Mouse (Mus musculus): ENCODE results near the gene Numbl. TPM values are rescaled to one million over a fixed set of nuclear protein-coding genes. Genes with fewer than 3 reads are reported as not detected.

The Numbl gene
- polyA plus RNA-seq, 1 experiment = 6.0 TPM

DNA sequence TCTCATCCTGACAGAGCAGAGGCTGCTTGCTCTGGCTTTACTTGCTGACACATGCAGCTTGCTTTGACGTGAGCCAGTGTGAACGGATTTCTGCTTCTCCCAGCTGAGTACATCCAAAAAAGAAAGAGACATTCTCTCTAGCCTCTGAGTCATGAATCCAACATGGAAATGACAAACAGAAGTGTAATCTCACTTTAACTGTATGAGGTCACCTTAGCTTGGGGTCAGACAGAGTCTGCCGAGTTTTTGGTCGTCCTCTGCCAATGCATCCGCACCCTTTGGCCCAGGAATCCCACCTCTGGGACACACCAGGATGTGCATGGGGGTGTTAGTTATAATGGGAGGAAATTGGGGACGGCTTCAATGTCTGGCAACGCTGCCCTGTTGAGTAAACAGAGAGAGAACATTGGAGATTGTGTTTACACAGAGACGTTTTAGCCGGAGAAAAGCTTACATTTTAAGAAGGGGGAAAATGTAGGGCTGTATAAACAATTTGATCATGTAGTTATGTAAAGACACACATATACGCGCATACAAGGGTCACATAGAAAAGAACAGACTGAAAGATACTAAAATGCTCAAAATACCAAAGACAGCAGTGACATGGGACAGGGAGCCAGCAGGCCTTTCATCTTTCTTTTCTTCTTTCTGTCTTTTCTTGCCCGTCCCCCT is 33.7 kb downstream of the Numbl start:
- H3K27ac ChIP-seq (ENCODE audit: insufficient read depth, low read depth, low read length) = peak overlapping the region; percentile 52; the same call in 1 of the 2 replicates
- no peaks in the 10 kb centered on the region for H3K4me1 ChIP-seq (ENCODE audit: control insufficient read depth, insufficient read depth, low read length)
- TF ChIP-seq CTCF (conservative IDR thresholded peaks at IDR 0.05; ENCODE audit: insufficient read depth, insufficient read length, low read depth, low read length) (no peak), POLR2A (IDR thresholded peaks at IDR 0.05; ENCODE audit: low read depth, low read length) (no peak)
- DNase-seq = peak; percentile 46
- H3K36me3 ChIP-seq (ENCODE audit: control insufficient read depth, insufficient read depth, low read length) = no peaks in the 10 kb centered on the region
- 41% methylated on average over 12 of the region's 12 CpGs for WGBS
- H3K27me3 ChIP-seq (replicated peaks; ENCODE audit: control insufficient read depth, insufficient read depth, low read length) = no peaks in the 10 kb centered on the region
- H3K4me3 ChIP-seq (ENCODE audit: insufficient read depth, low read depth, low read length) = no peak overlapping the region

DNA sequence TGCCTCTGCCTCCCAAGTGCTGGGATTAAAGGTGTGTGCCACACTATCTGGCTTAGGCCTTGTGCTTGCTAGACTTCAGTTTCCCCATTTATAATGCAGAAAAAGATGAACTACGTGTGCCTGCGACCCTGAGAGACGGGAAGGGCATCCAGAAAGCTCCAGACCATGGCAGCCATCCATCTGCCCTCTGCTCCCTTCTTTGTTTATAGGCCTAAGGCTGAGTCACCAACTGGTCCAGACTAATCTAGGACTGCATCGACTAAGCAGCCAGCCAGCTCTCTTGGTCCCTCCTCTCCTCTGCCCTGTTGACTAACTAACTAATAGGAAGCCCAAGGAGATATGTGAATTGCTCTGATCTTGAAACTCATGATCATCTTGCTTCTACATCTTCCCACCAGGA is 37.7 kb downstream of the Numbl start:
- whole genome bisulfite sequencing = 24% methylated on average over 4 of the region's 4 CpGs
- DNase-seq = peak; percentile 47
- H3K27ac ChIP-seq (ENCODE audit: insufficient read depth, low read depth, low read length) = no peak overlapping the region
- no peak overlapping the region for H3K4me3 ChIP-seq (ENCODE audit: insufficient read depth, low read depth, low read length)
- TF ChIP-seq POLR2A (IDR thresholded peaks at IDR 0.05; ENCODE audit: low read depth, low read length) (no peak), CTCF (conservative IDR thresholded peaks at IDR 0.05; ENCODE audit: insufficient read depth, insufficient read length, low read depth, low read length) (no peak)
- H3K36me3 ChIP-seq (ENCODE audit: control insufficient read depth, insufficient read depth, low read length) = no peaks in the 10 kb centered on the region
- no peaks in the 10 kb centered on the region for H3K27me3 ChIP-seq (replicated peaks; ENCODE audit: control insufficient read depth, insufficient read depth, low read length)
- no peaks in the 10 kb centered on the region for H3K4me1 ChIP-seq (ENCODE audit: control insufficient read depth, insufficient read depth, low read length)

DNA sequence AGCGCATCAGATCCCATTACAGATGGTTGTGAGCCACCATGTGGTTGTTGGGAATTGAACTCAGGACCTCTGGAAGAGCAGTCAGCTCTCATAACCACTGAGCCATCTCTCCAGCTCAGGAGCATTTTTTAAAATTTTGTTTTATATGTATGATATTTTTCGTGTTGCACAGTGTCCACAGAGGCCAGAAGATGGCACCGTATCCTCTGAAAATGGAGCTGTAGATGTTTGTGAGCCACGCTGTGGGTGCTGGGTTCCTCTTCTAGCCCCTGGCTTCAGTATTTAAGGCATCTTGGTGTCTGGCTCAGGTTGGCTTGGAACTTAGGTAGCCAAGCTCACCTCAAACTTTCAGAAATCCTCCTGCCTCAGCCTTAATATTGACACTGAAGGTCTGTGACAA is 38.3 kb downstream of the Numbl start:
- TF ChIP-seq CTCF (conservative IDR thresholded peaks at IDR 0.05; ENCODE audit: insufficient read depth, insufficient read length, low read depth, low read length) (no peak), POLR2A (IDR thresholded peaks at IDR 0.05; ENCODE audit: low read depth, low read length) (no peak)
- no peaks in the 10 kb centered on the region for H3K4me1 ChIP-seq (ENCODE audit: control insufficient read depth, insufficient read depth, low read length)
- H3K27me3 ChIP-seq (replicated peaks; ENCODE audit: control insufficient read depth, insufficient read depth, low read length) = no peaks in the 10 kb centered on the region
- no peak overlapping the region for H3K4me3 ChIP-seq (ENCODE audit: insufficient read depth, low read depth, low read length)
- H3K36me3 ChIP-seq (ENCODE audit: control insufficient read depth, insufficient read depth, low read length) = no peaks in the 10 kb centered on the region
- no peak for DNase-seq
- 90% methylated on average over 4 of the region's 4 CpGs for WGBS
- H3K27ac ChIP-seq (ENCODE audit: insufficient read depth, low read depth, low read length) = no peak overlapping the region

DNA sequence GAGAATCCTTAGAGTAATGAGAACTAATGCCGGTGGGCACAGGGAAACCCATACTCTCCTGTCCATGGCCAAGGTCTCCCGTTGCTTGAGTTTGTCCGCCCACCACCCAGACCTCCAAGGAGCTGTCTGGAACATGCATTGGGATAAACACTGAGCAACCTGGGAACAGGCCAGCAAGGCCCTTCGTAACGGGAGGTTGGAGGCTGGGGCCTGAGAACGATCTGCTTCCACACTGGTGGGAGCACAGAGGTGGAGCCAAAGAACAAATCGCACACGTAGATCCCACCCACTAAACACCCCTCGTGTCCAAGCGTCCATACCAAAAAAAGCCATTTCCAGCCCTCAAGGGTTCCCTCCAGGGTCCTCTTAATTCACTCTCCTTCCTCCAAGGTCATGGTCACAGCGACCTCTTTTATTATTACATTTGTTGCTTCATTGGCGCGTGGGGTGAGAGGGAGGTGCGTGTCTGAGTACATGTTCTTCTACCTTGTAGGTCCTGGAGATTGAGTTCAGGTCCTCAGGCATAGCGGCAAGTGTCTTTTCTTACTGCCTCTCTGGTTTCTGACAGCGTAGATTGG is 39.9 kb downstream of the Numbl start:
- Histone ChIP-seq H3K4me3 (ENCODE audit: insufficient read depth, low read depth, low read length) (no peak overlapping the region), H3K27ac (ENCODE audit: insufficient read depth, low read depth, low read length) (no peak overlapping the region), H3K4me1 (ENCODE audit: control insufficient read depth, insufficient read depth, low read length) (no peaks in the 10 kb centered on the region), H3K27me3 (replicated peaks; ENCODE audit: control insufficient read depth, insufficient read depth, low read length) (no peaks in the 10 kb centered on the region), H3K36me3 (ENCODE audit: control insufficient read depth, insufficient read depth, low read length) (no peaks in the 10 kb centered on the region)
- no peak for DNase-seq
- 69% methylated on average over 16 of the region's 16 CpGs for WGBS
- TF ChIP-seq POLR2A (IDR thresholded peaks at IDR 0.05; ENCODE audit: low read depth, low read length) (no peak), CTCF (conservative IDR thresholded peaks at IDR 0.05; ENCODE audit: insufficient read depth, insufficient read length, low read depth, low read length) (no peak)

DNA sequence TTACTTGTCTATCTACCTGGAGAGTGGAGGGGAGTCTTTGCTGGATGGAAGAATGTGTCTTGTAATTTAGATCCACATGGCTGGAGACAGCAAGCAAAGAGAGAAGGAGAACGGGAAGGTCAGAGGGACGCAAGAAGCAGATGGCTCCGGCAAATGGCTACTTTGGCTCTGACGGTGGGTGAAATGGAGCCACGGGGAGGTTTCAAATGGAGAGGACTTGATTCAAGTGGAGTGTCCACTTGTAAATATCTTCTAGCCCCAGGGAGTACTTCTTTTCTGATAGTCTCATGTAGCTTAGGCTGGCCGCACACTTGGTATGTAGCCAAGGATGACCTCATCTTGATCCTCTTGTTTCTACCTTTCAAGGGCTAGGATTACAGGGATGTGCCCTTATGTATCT is 40.6 kb downstream of the Numbl start:
- no peak for DNase-seq
- H3K4me1 ChIP-seq (ENCODE audit: control insufficient read depth, insufficient read depth, low read length) = no peaks in the 10 kb centered on the region
- no peak overlapping the region for H3K4me3 ChIP-seq (ENCODE audit: insufficient read depth, low read depth, low read length)
- H3K27ac ChIP-seq (ENCODE audit: insufficient read depth, low read depth, low read length) = no peak overlapping the region
- WGBS = 72% methylated on average over 6 of the region's 6 CpGs
- H3K36me3 ChIP-seq (ENCODE audit: control insufficient read depth, insufficient read depth, low read length) = no peaks in the 10 kb centered on the region
- H3K27me3 ChIP-seq (replicated peaks; ENCODE audit: control insufficient read depth, insufficient read depth, low read length) = no peaks in the 10 kb centered on the region
- TF ChIP-seq CTCF (conservative IDR thresholded peaks at IDR 0.05; ENCODE audit: insufficient read depth, insufficient read length, low read depth, low read length) (no peak), POLR2A (IDR thresholded peaks at IDR 0.05; ENCODE audit: low read depth, low read length) (no peak)

DNA sequence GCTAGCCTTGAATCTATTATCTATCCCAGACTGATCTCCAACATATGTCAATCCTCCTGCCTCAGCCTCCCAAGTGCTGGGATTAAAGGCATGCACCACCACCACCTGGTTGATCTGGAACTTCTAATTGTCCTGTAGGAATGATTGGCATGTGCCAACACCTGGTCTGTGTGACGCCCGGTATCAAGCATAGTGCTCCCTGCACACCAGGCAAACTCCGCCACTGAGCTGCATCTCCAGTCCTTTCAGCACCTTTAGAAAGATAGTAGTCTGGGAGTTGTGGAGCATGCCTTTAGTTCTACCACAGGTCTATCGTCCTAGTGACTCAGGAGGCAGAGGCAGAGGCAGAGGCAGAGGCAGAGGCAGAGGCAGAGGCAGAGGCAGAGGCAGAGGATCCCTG is 42.1 kb downstream of the Numbl start:
- no peak for TF ChIP-seq CTCF (conservative IDR thresholded peaks at IDR 0.05; ENCODE audit: insufficient read depth, insufficient read length, low read depth, low read length)
- no peak for TF ChIP-seq POLR2A (IDR thresholded peaks at IDR 0.05; ENCODE audit: low read depth, low read length)
- WGBS = 83% methylated on average over 4 of the region's 4 CpGs
- Histone ChIP-seq H3K4me3 (ENCODE audit: insufficient read depth, low read depth, low read length) (no peak overlapping the region), H3K4me1 (ENCODE audit: control insufficient read depth, insufficient read depth, low read length) (no peaks in the 10 kb centered on the region), H3K27ac (ENCODE audit: insufficient read depth, low read depth, low read length) (no peak overlapping the region), H3K36me3 (ENCODE audit: control insufficient read depth, insufficient read depth, low read length) (no peaks in the 10 kb centered on the region), H3K27me3 (replicated peaks; ENCODE audit: control insufficient read depth, insufficient read depth, low read length) (no peaks in the 10 kb centered on the region)
- DNase-seq = no peak

DNA sequence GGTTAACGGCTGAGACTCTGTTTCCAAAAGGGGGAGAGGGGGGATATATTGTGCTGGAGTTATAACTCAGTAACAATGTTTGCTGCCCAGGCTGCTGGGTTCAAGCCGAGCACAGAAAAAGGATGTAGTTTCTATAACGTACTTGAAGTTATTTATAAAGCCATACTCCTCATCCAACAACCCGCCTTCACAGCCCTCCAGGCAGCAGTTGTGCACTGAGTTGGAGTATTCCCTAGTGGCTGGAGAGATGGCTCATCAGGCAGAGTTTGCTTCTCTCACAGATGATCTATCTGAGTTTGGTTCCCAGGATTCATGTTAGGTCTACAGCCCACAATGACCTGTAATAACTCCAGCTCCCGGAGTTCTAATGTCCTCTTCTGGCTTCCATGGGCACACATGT is 42.6 kb downstream of the Numbl start:
- Histone ChIP-seq H3K4me1 (ENCODE audit: control insufficient read depth, insufficient read depth, low read length) (no peaks in the 10 kb centered on the region), H3K36me3 (ENCODE audit: control insufficient read depth, insufficient read depth, low read length) (no peaks in the 10 kb centered on the region), H3K27me3 (replicated peaks; ENCODE audit: control insufficient read depth, insufficient read depth, low read length) (no peaks in the 10 kb centered on the region), H3K4me3 (ENCODE audit: insufficient read depth, low read depth, low read length) (no peak overlapping the region), H3K27ac (ENCODE audit: insufficient read depth, low read depth, low read length) (no peak overlapping the region)
- DNase-seq = no peak
- no peak for TF ChIP-seq POLR2A (IDR thresholded peaks at IDR 0.05; ENCODE audit: low read depth, low read length)
- no peak for TF ChIP-seq CTCF (conservative IDR thresholded peaks at IDR 0.05; ENCODE audit: insufficient read depth, insufficient read length, low read depth, low read length)
- WGBS = 73% methylated on average over 5 of the region's 5 CpGs
